Mouse (Mus musculus) brain, adult 2 months (tissue): Measurements from ENCODE around the gene Tcta.
A peak's percentile ranks its signal among the peaks of the same experiment; 100 is the strongest.
"Not testable (repeated sequence)": the region's sequence is repeated elsewhere in the genome, so short reads cannot be mapped to it uniquely, and the experiment has no call there.

ENCODE experiments used
- DNase-seq: peaks from one replicate; pipeline ENCODE4 v3.0.0; 2011; ENCODE audit warnings: low read depth, low spot score

Tcta gene

GRCm38 (mm10) chr9:108305629-108306520 lies at the start of gene Tcta, which contains the start of gene Rhoa:
Gene Tcta (minus strand): TSS chr9:108306160.
Gene Rhoa (plus strand): TSS chr9:108306129.
- peak; percentile 100 for DNase-seq

- DNase-seq: no peak
Measured at GRCm38 (mm10) chr9:108349727-108350126, 43.8 kb upstream of the Tcta start.

- no peak for DNase-seq
Measured at GRCm38 (mm10) chr9:108348290-108348680, 42.3 kb upstream of the Tcta start.

GRCm38 (mm10) chr9:108347540-108348289 lies 41.8 kb upstream of the Tcta start, which contains the start of gene Usp4:
Gene Usp4 (plus strand): TSS chr9:108347853.
- DNase-seq: peak; percentile 96

GRCm38 (mm10) chr9:108347024-108347423 lies 41.1 kb upstream of the Tcta start:
- peak; percentile 40 for DNase-seq

- DNase-seq: no peak
Measured at GRCm38 (mm10) chr9:108344471-108344870, 38.5 kb upstream of the Tcta start.

- no peak for DNase-seq
Measured at GRCm38 (mm10) chr9:108343835-108344234, 37.9 kb upstream of the Tcta start.

- DNase-seq: no peak
Measured at GRCm38 (mm10) chr9:108343331-108343730, 37.4 kb upstream of the Tcta start.

GRCm38 (mm10) chr9:108342301-108342831 lies 36.4 kb upstream of the Tcta start:
- DNase-seq: peak; percentile 45

- peak; percentile 26 for DNase-seq
Measured at GRCm38 (mm10) chr9:108341801-108342200, 35.8 kb upstream of the Tcta start.

- no peak for DNase-seq
Measured at GRCm38 (mm10) chr9:108341139-108341475, 35.1 kb upstream of the Tcta start.

- DNase-seq: peak; percentile 41
Measured at GRCm38 (mm10) chr9:108340258-108341138, 34.5 kb upstream of the Tcta start.

- DNase-seq: no peak
Measured at GRCm38 (mm10) chr9:108339886-108340257, 33.9 kb upstream of the Tcta start.

- DNase-seq: peak; percentile 96
Measured at GRCm38 (mm10) chr9:108338886-108339781, 33.2 kb upstream of the Tcta start, which contains the start of gene Gpx1. Gene Gpx1 (plus strand): TSS chr9:108338903.

- no peak for DNase-seq
Measured at GRCm38 (mm10) chr9:108338551-108338885, 32.6 kb upstream of the Tcta start.

GRCm38 (mm10) chr9:108337848-108338550 lies 32.0 kb upstream of the Tcta start:
- DNase-seq: no peak

- no peak for DNase-seq
Measured at GRCm38 (mm10) chr9:108325811-108326210, 19.9 kb upstream of the Tcta start.

- DNase-seq: peak; percentile 78
Measured at GRCm38 (mm10) chr9:108324784-108325183, 18.8 kb upstream of the Tcta start.

GRCm38 (mm10) chr9:108322054-108322453 lies 16.1 kb upstream of the Tcta start:
- DNase-seq: not testable (repeated sequence)

- DNase-seq: no peak
Measured at GRCm38 (mm10) chr9:108318462-108318861, 12.5 kb upstream of the Tcta start.
